Mouse (Mus musculus): Measurements from ENCODE around the gene Zfp386. TPM values are rescaled to one million over a fixed set of nuclear protein-coding genes. Genes with fewer than 3 reads are reported as not detected.

Zfp386 gene
- polyA plus RNA-seq, 3 experiments from 2014 or later, result 45.2 to 60.0 (median 50.7) TPM

DNA sequence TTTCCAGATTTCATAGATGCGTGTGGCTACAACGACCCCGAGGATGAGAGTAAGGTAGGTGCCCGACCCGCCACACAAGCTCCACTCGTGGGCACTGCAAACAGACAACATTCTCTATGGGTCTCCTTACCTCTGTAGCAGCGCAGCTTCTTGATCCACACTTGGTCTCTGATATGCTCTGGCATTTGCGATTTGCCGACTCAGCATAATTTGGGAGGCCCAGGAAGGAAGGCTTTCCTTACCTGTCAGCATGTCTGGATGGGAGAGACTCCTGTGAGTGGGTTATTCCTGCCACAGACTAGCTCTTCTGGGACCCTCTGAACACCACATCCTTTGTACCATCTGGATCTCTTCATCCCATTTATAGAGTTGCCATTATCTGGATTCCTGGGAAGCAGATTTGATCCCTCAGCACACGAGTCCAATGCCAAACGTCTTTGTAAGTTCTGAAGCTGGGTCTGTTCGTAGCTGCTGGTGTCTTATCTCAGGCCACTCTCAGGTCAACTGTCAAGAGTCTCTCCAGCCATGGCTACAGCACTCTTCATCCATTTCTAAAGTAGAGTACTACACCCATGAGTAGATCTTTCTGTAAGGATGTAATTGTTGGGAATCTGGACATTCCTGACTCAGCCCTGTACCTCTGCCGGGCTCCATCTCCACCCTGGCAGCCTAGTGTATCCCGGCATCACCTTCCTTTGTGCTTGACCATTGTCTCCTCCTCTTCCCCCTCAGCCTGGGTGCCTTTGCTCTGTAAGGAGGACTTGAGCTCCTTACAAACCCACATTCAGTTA is 47.4 kb downstream of the Zfp386 start:
- ATAC-seq, result no peak

GRCm38 (mm10) chr12:116096361-116096904 is 48.9 kb downstream of the Zfp386 start:
- ATAC-seq, result no peak

DNA sequence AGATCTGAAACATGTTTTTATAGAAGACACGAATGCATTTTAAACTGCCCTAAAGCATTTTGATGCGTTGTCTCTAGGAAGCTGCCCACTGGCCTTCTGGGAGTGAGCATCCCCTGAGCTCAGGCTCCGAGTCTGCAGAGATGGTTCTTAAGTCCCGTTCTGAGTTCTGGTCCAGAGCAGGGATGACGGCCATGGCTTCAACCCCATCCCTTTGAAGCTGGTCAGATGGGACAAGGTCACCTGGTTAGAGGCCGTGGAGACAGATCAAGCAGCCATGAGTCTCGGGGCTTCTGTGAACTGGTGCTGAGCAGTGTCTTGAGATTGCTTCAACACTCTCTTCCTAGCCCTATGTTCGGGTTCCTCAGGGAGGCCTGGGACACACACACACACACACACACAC is 49.6 kb downstream of the Zfp386 start:
- ATAC-seq, result no peak

DNA sequence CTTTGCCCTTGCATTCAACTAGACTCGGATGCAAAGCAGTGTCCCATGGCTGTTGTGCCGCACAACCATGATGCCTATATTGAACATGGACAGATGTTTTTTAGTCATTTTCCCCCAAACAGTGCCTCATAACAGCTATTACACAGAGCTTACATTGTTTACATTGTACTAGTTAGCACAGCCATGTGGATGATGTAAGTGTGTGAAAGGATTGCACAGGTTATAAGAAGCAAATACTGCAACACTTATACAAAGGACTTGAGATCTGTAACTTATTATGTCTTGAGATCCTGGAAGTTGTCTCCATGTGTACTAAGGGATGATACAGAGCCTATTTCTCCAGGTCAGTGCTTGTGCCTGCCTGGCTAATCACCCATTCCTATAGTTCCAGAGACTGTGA is 54.4 kb downstream of the Zfp386 start:
- no peak for ATAC-seq

DNA sequence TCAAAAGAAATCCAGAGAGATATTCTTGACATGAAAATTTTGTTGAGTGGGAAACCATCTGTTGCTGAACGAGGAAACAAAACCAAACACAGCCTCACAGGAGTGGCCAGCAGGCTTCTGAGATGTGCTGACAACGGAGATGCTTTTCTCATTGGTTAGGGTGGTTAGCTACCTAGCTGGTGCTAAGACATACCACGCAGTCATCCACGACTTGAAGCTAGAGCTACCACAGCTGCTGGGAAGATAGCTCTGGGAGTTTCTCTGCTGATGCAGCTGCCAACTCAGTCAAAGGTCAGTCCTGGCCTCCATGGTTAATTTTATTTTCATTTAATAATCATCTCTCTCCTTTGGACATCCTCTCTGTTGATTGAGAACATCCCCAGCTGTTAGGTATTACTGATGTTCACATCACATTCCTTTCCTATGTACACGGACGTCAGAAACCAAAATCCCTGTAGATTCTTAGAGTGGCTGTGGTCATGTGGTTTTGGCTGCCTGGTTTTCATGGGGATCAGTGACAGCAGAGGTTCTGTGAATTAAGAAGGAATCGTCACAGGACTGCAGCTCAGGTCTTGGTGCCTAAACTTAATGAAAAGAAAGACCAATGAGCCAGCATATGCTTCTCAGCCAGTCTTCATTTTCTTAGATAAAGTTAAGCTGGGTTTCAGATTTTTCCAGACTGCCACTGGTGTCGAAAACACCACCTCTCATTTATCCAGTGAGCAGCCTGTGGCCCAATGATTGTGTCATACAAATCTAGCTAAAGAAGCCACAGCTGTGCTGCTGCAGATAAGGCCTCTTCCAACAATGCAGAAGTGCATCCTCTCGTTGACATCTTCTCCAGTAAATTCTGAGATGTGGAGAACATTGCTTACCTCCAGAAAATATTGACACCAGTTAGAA is 62.2 kb downstream of the Zfp386 start:
- ATAC-seq, result no peak

- ATAC-seq, result no peak
Observed at GRCm38 (mm10) chr12:116111007-116111694, 63.6 kb downstream of the Zfp386 start.

Other genes starting within 250 kb of the Zfp386 start
- gene Vipr2, start 30.0 kb downstream of the Zfp386 start, polyA plus RNA-seq (2017; shearing (Covaris generic)), result 1 to 10 TPM in 2 of 3 experiments, under 1 TPM in 1; 0.41 to 3.5 (median 2.1) TPM
- 1 to 10 TPM in 2 of 3 experiments, not detected in 1; 1.2 to 1.9 TPM for gene Wdr60, start 215.3 kb downstream of the Zfp386 start, polyA plus RNA-seq (2017; shearing (Covaris generic))
- gene Gm11027, start 227.7 kb downstream of the Zfp386 start, polyA plus RNA-seq (2017; shearing (Covaris generic)), result 1 to 10 TPM in 1 of 3 experiments, not detected in 2; 2.2 TPM
- 10 to 100 TPM; 42.0 to 63.3 (median 61.0) TPM for gene Esyt2, start 233.5 kb downstream of the Zfp386 start, polyA plus RNA-seq (2017; shearing (Covaris generic))

Data from inflammation-experienced regulatory T-cells, adult 6 months (primary cell).